Mouse (Mus musculus) bone marrow, adult 2 months (tissue): ENCODE data around the gene C1qtnf12. TPM values are rescaled to one million over a fixed set of nuclear protein-coding genes. Genes with fewer than 3 reads are reported as not detected.

Source experiments
- H3K27ac ChIP-seq: fragments of 200-500 bp; 2 replicates; pipeline ENCODE4 v1.5.1; 2012; ENCODE audit warnings: low read depth, mild to moderate bottlenecking, control low read depth, inconsistent platforms, low read length; ENCODE audit not compliant: control insufficient read depth, poor library complexity, insufficient read depth
- H3K4me1 ChIP-seq: fragments of 200-500 bp; 2 replicates; pipeline ENCODE4 v1.6.1; 2011; ENCODE audit warnings: low read length; ENCODE audit not compliant: control insufficient read depth, insufficient read depth
- H3K4me3 ChIP-seq: fragments of 200-500 bp; replicated peaks from 2 replicates; pipeline ENCODE3; 2011; ENCODE audit warnings: mild to moderate bottlenecking, low read depth, low read length, control low read depth; ENCODE audit not compliant: control insufficient read depth
- CTCF ChIP-seq: fragments of 200-500 bp; IDR thresholded peaks from 2 replicates; pipeline ENCODE4 v1.5.1; 2011; ENCODE audit warnings: low read length, control low read depth; ENCODE audit not compliant: control insufficient read depth, insufficient read depth
- POLR2A ChIP-seq: fragments of 200-500 bp; IDR thresholded peaks from 2 replicates; pipeline ENCODE4 v1.6.1; 2011; ENCODE audit warnings: low read depth, mild to moderate bottlenecking, control low read depth, low read length, borderline replicate concordance; ENCODE audit not compliant: control insufficient read depth
- WGBS: fragments of 180-500 bp; shearing (Covaris S2); methylation state at CpG from one replicate; pipeline ENCODE4 v1.1.7; 2018; 5-methylcytosine and 5-hydroxymethylcytosine counted together
- polyA plus RNA-seq: library from polyadenylated mRNA; stranded (reverse); fragments of >200 nt; gene quantifications from 2 replicates; pipeline ENCODE4 v1.2.4, GENCODE M21; 2011; ENCODE audit warnings: low replicate concordance; ENCODE audit not compliant: missing spikeins, insufficient read depth, insufficient read length

The C1qtnf12 gene
- polyA plus RNA-seq, 1 experiment, result 132 TPM

DNA sequence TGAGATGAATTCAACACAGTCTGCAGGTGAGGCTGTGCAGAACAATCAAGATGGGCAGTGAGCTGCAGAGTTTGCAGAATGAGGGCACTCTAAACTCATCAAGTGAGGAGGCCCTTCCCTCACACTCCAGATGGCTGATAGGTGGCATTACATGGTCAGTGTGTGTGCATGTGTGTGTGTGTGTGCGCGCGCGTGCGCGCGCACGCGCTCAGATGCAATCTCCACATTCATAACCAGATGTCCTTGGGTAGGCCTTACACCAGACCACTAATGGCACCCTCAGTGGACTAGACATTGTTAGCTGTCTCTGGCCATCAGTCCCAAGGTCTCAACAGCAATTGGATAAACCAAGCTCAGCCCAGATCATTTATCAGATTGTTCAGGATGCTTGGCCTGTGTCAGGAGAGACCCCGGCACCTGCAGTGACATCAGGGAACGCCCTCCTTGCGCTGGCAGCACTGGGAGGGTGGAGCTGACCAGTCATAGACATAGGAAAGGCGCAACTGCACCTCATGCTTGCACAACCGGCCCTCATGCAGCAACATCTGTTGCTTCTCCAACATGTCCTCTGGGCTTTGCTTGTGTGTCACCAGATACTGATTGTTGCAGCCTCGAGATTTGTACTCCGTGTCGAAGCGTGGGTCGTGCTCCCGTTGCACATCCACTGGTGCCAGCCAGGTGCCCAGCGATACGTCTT, 29.2 kb downstream of the C1qtnf12 start:
- peaks cover 8% of the 10 kb centered on the region for H3K4me1 ChIP-seq
- 58% methylated on average over 22 of the region's 22 CpGs for WGBS

DNA sequence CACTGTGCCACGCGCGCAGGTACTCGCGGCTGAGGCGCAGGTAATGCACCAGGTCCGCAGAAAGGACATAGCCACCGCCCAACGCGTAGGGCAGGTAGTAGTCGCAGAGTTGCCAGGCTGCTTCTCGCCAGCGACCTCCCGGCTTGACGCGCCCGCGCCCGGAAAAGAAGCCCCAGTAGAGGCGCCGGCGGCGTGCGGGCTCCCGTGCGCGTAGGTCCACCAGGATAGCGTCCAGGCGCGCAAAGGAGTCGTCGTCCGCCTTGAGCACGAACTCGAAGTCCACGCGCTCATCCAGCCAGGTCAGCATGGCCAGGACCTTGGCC, 29.8 kb downstream of the C1qtnf12 start:
- TF ChIP-seq CTCF, result no peak
- TF ChIP-seq POLR2A, result no peak
- peaks cover 8% of the 10 kb centered on the region for H3K4me1 ChIP-seq
- H3K27ac ChIP-seq, result peak overlapping the region; percentile 99
- 13% methylated on average over 37 of the region's 37 CpGs for WGBS
- H3K4me3 ChIP-seq, result peak overlapping the region; percentile 99

More for the DNA sequence above, 29.2 kb downstream of the C1qtnf12 start:
- Histone ChIP-seq H3K27ac (peak overlapping the region; percentile 99), H3K4me3 (peak overlapping the region; percentile 99)
- no peak for TF ChIP-seq CTCF
- 0 out of 2 replicates have a peak, but pooled peaks have one; percentile 3 for TF ChIP-seq POLR2A

- peak within 1 kb of the TSS; percentile 100 for H3K27ac ChIP-seq
- TF ChIP-seq POLR2A (peak; percentile 64; the same call in 1 of the 2 replicates), CTCF (peak; percentile 73)
- H3K4me1 ChIP-seq, result peaks cover 8% of the 10 kb centered on the region
- under 1% methylated on average over 99 of the region's 99 CpGs for WGBS
- H3K4me3 ChIP-seq, result peak within 1 kb of the TSS; percentile 99
Observed at GRCm38 (mm10) chr4:155992241-155992905, 30.3 kb downstream of the C1qtnf12 start, which contains the start of the genes B3galt6 and Sdf4. B3galt6 (minus strand) TSS chr4:155992649. Sdf4 (plus strand) TSS chr4:155992872.

GRCm38 (mm10) chr4:155992906-155993547, 30.9 kb downstream of the C1qtnf12 start:
- peak overlapping the region; percentile 100 for H3K27ac ChIP-seq
- H3K4me3 ChIP-seq, result peak overlapping the region; percentile 80
- peaks cover 8% of the 10 kb centered on the region for H3K4me1 ChIP-seq
- under 1% methylated on average over 70 of the region's 70 CpGs for WGBS
- TF ChIP-seq POLR2A (peak; percentile 26; the same call in 1 of the 2 replicates), CTCF (no peak)

DNA sequence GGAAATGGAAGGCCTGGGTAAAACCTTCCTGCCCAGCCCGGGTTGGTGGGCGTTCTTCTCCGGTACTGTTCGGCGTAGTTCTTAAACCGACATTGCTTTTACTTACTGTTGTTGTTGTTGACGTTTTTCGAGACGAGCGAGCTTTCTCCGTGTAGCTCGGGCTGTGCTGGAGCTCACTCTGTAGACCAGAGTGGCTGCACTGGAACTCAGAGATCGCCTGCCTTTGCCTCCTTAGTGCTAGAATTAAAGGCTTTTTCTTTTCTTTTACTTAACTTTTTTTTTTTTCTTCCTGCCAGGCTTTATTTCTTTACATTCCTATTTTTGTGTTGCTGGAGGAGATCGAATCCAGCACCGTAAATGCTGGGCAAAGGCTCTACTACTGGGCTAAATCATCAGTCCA, 31.5 kb downstream of the C1qtnf12 start:
- peak overlapping the region; percentile 80 for H3K4me3 ChIP-seq
- H3K27ac ChIP-seq, result peak overlapping the region; percentile 100
- TF ChIP-seq POLR2A, result no peak
- no peak for TF ChIP-seq CTCF
- H3K4me1 ChIP-seq, result peaks cover 8% of the 10 kb centered on the region
- 3% methylated on average over 15 of the region's 15 CpGs for WGBS

- H3K4me1 ChIP-seq, result no peaks in the 10 kb centered on the region
- WGBS, result 84% methylated on average over 3 of the region's 3 CpGs
- no peak overlapping the region for H3K4me3 ChIP-seq
- H3K27ac ChIP-seq, result no peak overlapping the region
- no peak for TF ChIP-seq CTCF
- TF ChIP-seq POLR2A, result no peak
Observed at GRCm38 (mm10) chr4:156004109-156004508, 42.0 kb downstream of the C1qtnf12 start.

GRCm38 (mm10) chr4:156008369-156008768, 46.3 kb downstream of the C1qtnf12 start:
- H3K4me1 ChIP-seq, result no peaks in the 10 kb centered on the region; the same call in 1 of the 2 replicates
- no peak overlapping the region for H3K27ac ChIP-seq
- whole genome bisulfite sequencing, result 87% methylated on average over 4 of the region's 4 CpGs
- TF ChIP-seq POLR2A, result no peak
- TF ChIP-seq CTCF, result no peak
- no peak overlapping the region for H3K4me3 ChIP-seq

GRCm38 (mm10) chr4:156013637-156014036, 51.5 kb downstream of the C1qtnf12 start, which contains the start of gene Tnfrsf4:
Tnfrsf4 (plus strand) TSS chr4:156013843.
- H3K27ac ChIP-seq, result no peak within 1 kb of the TSS
- no peak within 1 kb of the TSS for H3K4me3 ChIP-seq
- H3K4me1 ChIP-seq, result no peaks in the 10 kb centered on the region; the same call in 1 of the 2 replicates
- TF ChIP-seq POLR2A, result no peak
- TF ChIP-seq CTCF, result no peak
- 81% methylated on average over 8 of the region's 8 CpGs for WGBS
